Mouse (Mus musculus): Measurements from ENCODE around the gene Egfr. TPM values are rescaled to one million over a fixed set of nuclear protein-coding genes. Genes with fewer than 3 reads are reported as not detected.

Egfr gene
- under 1 TPM in 1 of 2 experiments, not detected in 1; 0.13 TPM for polyA plus RNA-seq (2017; shearing (Covaris generic))

DNA sequence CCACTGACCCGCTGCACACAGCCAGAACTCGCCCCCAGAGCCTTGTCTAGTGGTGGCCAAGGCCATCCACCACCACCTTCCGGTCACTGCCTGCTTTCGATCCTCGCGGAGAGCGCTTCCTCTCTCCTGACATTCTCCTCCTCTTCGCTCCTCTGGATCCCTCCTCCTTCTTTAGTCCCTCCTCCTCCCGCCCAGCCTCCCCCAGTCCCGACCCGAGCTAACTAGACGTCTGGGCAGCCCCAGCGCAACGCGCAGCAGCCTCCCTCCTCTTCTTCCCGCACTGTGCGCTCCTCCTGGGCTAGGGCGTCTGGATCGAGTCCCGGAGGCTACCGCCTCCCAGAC is at the start of gene Egfr:
Gene Egfr, plus strand, starts transcription at position 197 of the 342 bp plus-strand sequence.
- ATAC-seq: no peak

DNA sequence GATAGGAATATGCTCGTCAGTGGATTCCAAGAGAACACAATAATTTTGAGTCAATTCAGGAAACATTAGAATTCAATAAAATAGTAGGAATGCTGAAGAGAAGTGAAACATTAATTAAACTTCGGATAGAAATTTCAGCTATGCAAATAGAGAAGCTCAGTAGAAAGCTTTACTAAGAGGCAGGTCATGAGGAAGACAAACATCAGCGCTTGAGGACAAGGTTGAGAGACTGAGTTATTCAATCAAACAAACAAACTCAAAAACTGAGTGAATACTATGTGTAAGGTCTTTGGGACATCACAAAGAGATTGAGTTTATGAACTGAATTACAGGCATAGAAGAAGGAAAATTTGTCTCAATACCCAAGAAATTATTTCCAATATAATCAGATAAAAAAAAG is 48.8 kb upstream of the Egfr start:
- ATAC-seq: no peak

DNA sequence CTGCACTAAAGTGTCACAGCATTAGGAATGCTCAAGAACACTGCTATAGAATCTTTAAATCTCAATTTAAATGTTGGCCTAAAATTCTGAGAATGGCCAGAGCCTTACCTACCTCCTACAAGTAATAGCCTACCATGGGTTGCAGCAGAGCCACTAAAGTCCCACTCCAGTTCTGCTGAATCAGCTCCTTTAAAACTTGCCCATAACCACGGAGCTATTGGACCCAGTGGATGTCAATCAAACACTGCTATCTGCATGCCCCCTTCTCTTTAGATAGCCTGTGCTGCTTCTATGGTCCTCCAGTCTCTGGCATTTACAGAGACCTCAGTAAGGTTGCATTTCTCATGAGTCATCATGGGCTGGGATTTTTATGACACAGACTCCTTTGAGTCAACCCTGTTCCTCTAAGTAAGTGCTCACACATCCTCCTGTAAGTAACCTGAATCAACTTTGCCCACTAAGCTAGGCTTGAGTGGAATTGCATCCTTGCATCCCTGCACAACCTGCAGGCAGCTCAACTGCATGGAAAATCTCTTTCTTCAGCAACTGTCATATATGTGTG is 16.8 kb upstream of the Egfr start:
- ATAC-seq: no peak

DNA sequence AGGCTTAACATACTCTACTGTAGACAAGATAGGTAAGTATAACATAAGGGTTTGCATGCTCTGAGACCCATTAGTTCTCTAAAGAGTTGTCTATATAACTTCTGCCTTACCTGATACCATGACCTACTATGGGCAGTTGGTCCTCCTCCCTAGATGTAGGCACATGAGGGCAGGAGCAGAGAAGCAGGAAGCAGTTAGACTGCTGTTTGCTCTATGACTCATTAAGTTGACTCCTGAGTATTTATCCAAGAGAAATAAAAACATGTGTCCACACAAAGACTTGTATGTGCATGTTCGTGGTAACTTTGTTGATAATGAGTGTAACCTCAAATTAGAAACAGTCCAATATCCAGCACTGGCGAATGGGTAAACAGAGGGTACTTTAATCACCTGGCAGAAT is 14.7 kb upstream of the Egfr start:
- ATAC-seq: no peak

DNA sequence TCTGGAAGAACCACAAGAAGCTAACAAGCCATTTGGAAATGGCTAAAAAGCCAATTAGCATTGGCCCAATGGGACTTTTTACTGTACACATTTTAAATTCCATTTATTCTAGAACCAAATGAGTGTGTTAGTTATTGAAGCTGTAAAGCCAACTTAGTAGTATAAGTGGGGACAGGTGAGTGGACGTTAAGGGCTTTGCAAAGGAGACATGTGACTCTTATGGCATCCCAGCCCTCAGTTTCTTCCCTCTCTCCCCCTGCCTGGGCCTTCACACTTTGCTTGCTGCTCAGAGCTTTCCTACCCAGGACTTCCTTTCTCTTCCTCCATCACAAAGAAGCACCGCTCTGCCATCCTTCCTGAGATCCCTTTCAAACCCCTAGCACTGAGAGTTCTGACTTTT is 13.3 kb upstream of the Egfr start:
- no peak for ATAC-seq

DNA sequence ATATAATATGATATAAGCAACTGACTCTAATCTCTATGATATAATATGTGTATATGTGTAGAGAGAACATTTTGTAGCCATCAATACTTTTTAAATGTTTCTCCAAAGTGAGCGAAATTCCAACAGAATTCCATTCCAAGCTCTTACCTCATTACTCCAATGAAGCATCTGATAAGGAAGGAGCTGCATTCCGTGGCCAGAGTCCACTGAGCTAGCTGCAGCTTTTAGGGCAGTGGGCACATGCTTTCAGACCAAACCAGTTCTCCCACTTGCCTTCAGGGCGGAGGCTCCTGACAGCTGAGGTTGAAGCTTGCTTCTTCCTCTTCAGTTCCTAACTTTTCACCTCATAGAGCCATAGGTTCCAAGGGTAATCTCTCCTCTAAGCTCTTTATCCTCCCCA is 12.8 kb upstream of the Egfr start:
- no peak for ATAC-seq

DNA sequence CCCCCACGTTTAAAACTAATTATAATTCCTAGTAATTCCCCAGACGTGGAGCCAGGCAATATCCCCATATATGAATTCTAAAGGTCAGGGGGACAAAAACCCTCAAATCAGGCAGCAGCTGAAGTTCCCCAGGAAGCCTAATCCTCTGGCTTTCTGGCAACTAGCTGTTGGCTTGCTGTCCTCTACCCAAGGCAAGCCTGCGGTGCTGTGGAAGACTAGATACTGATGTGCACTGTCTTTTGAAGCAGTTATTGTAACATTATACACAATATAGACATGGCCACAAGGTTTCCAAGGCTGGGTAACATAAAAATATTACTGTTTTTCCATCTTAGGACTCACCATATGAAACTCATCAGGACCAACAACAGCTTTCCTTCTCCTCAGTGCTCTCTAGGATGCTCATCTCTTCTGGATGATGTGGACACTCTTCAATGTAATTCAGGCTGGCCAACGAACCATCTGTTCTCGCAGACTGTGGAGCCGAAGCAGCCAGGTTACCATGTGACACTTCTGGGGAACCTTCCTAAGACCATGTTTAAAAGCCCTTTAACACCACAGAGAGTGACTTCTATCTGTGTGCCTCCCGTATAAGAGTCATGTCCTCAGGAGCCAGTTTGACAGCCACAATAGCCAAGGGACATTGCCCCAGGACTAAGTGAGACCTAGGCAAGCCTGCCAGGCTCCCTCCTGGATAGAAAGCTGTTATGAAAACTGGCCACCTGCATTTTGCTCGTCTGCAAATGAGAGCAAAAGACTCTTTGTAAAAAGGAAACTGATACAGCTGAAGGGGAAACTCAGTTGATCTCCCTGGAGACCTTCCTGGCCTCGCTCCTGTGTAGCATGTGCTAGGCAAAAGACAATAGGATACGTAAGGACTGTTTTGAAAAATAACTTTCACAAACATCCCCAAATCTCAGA is 11.1 kb upstream of the Egfr start:
- no peak for ATAC-seq

DNA sequence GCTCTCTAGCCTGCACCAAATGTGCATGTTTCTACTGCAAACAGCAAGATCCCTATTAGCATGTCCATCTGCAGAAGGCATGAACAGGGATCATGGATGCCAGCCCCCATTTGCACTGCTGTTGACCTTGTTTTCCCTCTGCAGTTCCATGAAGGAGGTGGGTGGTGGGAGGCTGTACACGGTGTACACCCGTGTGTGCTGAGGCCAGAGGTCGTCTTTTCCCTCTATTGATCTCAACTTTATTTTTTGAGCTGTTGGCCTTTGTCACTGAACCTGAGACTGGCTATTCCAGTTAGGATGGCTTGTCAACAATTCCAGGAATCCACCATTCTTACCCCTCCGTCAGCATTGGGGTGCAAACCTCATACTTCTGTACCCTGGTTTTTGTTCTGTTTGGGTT is 9.8 kb upstream of the Egfr start:
- ATAC-seq: no peak

DNA sequence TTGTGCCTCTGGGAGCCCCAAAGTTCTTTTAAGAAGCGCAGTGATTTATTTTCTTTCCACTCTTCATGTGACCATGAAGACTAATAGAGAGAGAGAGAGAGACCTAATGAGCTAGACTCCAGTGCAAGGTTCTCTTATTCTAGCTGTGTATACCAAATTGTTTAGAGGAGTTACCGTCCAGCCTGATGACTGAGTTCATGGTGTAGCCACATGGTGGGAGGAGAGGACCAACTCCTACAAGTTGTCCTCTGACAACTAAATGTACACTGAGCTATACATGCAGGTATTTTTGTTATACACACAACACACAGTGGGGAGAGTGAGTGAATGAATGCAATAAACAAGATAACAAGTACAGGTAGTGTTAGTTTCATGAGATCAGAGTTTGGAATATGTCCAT is 9.2 kb upstream of the Egfr start:
- ATAC-seq: no peak

DNA sequence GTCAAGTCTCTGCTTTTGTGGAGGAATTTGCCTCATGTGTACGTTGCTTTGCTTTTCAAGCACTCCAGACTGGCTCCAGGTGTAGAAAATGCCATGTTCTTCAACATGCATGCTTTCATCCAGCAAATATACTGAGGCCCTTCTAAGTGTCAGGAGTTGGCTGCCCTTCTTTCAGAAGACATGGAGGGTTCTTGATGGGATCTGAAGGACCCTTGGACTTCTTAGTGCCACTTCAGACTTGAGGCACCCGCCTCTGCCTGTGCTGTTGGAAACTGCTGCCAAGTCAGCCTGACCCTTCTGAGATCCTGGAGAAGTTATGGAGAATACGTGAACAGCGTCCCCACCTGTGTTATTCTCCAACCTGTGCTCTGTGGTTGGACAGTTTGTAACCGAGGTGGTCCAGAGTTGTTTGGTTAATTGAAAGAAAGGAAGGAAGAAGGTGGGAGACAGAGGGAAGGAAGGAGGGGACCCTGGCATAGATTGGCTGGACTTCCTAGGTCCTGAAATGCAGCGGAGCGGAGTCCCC is 483 bp upstream of the Egfr start:
- ATAC-seq: no peak

DNA sequence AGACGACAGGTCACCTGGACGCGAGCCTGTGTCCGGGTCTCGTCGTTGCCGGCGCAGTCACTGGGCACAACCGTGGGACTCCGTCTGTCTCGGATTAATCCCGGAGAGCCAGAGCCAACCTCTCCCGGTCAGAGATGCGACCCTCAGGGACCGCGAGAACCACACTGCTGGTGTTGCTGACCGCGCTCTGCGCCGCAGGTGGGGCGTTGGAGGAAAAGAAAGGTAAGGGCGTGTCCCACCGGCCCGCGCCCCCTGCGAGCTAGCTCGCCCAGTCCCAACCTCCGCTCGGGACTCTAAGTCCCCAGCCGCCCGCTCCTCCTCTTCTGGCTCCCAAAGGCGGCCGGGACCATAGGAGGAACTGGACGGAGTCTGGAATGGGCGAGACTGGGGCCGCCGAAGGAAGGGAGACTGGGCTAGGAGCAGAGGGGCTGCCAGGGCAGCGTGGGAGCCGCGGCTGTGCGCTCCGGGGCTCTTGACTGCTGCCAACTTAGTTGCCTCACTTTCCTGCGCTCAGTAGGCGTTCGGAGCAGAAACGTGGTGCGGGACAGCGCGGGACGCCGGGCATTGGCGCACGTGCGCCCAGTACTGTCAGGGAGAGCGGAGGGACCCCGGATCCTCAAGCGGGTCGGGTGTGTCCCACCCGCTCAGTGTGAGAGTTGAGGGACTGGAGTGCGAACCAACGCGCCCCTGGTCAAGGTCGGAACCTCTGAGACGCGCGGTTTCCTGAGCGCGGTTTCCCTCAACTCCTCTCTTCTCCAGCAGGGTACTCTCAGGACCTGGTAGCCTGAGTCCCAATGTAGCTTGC is 548 bp downstream of the Egfr start:
- ATAC-seq: no peak

DNA sequence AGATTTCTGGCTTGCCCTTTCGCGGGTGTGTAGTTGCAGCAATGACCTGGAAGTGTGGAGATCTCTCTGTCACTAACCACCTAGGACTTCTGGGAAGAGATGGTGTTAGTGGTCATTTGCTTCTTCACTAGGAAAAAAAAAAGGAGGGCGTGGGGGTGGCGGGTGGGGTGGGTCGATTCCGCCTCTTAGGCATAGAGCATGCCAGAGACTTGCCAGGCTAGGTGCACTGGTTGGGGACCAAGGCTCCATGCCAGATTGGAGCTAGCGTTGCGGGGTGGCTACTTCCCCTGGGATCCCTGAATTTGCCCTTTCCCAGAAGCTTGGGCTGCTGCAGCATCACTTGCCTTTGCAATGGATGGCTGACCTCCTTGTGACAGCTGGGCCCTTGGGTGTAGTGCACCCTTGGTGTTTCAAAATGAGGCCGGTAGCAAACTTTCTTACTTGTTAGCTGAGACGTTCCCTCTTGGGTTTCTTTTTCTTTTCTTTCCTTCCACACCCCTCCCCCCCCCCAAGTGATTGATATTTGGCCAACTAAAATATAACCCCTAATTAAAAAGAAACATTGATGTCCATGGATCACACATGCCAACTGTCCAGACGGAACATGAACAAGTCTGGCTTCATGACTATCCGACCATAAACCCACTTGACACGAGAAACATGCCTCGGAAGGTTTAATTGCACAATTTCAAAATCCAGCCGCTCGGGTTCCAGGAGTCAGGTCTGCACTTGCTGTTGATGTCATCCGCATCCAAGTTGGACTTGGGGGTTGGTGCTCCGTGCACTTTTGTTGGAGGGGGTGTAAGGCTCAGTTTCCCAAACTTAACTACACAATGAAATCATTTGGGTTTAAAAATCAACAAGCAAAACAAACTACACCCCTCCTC is 1.4 kb downstream of the Egfr start:
- ATAC-seq: no peak

DNA sequence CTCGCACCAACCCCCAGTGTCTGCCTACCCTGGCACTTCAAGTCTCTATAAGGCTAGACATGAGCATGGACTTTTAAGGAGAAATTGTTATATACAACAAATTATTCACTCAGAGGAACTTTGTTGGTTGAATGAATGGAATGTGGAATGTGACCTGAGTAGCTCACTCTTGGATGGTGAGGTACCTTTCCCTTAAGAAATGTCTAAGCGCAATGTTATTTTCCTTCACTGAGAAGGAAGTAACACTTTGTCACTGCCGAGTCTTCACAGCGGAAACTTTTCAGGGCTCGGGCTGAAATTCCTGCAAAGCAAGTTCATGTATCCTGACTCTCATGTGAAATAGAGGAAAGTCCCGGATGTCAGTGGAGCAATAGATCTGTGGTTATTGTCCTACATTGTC is 7.9 kb downstream of the Egfr start:
- no peak for ATAC-seq

DNA sequence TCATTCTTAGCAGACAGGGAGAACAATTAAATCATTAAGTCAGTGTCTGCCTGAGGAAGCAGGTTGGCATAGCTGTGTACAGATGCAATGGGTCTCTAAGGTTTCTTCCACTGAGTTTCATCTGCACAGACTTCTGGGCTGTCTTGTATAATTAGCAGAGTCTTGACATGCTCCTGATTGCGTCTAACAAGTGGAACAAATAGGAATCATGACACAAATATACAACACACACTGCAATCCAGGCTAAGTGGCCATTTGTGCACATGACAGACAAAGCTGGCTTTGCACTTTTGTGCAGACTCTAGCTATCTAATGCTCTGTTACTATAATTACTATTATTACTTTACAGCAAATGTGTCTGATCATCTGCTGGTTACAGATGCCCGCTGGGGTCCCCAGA is 9.2 kb downstream of the Egfr start:
- ATAC-seq: no peak

DNA sequence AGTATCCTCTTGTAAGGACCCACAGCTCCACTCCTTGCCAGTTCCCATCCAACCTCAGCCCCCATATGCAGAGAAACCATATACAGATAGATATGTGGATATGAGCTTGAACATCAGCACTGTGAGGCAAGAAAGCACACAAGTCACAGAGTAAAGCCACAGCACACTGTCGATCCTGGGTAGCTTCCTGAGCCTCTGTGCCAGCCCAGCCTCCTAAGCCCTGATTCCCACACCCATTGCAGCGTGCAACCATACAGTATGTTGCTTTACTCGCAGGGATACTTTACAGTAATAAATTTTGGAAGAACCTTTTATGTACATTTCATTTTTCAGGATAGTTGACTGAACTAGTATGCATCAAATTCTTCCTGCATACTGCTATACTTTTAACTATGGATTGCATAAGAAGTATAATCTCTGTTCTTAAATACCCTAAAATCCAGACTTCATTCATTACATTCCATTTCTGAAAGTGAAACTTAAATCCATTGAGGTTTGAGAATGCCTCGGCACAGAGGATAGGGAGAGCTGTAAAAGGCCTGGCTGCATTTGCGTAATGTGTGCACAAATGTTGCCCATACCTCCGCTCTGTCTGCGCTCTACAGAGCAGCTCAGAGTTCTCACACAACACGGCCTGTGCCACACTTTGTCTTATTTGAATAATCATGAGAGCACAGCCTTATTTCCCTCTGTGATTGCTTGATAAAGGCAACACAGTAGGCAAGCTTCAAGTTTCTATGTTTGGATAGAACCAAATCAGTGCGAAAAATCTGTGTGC is 14.2 kb downstream of the Egfr start:
- no peak for ATAC-seq

DNA sequence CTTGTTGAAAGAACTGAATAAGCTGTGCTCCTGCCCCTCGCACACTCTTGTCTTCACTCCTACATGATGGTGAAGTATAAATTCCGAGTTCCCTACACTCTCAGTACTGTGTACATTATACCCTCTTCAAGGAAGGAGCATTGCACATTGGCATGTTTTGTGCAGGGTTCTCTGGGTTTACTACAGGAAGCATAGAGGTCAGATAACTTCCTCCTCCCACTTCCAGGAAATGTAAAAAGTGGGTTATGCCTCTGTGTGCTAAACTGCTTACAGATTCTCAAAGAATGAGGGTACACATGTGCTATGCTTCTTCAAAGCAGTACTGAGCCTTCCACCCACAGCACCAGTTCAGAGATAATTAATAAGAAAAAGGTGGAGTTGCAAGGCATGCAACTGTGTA is 16.0 kb downstream of the Egfr start:
- peak; percentile 55 for ATAC-seq

DNA sequence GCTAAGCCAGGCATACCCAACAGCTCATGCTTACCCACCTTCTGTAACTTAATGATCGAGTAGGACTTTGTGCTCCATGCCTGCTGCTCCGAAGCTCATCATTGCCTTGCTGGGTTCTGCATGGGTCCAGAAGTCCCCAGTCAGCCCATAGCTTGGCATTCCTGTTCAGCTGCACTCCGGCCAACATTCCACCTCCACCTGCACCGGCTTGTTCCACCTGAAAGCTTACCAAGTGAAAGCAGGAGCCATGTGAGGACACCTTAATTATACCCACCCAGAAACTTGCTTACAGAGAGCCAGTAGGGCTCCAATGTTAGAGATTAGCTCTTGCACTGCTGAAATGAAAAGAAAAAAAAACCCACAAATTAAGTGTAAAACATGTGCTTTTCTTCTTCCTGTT is 17.3 kb downstream of the Egfr start:
- no peak for ATAC-seq

DNA sequence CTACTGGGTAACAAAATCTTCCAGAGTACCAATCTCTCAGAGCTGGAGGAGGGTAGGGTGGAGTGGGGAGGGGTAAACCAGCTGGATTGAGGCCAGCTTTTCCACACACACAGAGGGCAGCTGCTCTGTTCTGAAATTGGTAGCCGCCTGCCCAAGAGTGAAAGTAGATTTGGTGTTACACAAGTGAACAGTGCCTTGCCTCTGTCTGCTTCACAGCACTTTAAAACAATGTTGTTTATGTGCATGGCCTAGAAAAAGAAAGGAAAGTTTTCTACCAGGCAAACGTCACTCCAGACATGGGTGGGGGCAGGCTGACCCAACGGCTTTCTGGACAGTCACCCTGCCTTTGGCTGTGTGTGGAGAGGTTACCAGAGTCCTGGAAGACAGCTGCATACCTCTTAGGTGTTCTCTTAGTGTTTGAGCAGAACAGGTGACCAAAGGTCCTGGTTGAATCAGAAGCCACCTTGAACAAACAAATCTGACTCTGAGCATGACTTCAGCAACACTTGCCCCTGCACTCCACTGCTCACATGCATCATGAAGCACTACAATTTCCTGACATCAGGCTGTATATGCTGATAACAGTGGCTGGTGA is 17.8 kb downstream of the Egfr start:
- no peak for ATAC-seq

DNA sequence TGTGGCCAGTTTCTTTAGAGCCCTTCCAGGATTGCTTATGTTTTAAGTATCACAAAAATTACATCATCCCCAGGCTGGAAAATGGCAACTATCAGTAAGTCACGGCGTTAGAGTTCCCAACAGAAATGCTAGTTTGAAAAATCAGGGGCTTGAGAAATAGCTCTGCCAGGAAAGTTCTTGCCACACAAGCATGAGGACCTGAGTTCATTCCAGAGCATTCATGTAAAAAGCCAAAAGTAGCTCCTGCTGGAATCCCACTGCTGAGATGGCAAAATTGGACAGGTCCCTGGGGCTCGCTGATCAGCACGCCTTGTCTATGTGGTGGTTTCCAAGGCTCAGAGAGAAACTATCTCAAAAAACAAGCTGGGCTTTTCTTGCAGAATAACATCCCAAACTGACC is 19.0 kb downstream of the Egfr start:
- ATAC-seq: no peak

DNA sequence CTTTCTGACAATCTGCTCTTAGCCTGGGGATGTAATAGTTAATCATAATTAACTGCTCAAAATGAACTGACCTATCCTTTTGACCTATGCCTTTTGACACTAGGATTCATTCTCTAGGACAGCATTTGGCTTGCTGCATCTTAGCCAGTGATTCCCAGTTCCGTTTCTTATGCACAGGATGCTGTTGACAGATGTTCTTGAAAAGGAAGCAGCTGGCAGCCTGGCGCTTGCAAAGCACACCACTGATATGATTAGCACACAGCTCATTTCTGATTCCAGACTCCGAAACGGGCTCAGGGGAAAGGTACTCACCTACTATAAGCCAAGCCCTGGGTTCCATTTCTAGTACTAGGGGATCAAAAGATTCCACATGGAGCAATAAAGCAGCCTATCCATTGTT is 20.7 kb downstream of the Egfr start:
- no peak for ATAC-seq

DNA sequence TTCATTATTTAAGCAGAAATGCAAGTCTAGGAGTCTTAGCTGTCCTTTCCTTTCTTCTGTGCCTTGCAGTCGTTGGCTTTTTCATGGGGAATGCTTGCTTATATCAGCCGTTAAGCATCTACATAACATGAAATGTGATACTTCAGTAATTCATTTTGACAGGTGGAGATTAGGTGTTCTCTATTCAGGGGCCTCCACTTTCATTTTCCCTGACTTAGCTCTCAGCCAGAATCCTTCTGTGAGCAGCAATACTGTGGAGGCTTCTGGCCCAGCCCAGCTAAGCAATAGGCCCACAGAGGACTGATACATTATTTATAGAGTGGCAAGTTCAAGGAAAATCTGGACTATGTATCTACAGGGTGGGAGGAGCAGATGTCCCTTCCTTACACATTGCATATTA is 25.0 kb downstream of the Egfr start:
- ATAC-seq: no peak

Measured in activated CD4-positive, CD25-positive, alpha-beta regulatory T cell, adult 4 months (primary cell).